ENCODE assay signal across 11 mouse cellular contexts in the genomic region with DNA sequence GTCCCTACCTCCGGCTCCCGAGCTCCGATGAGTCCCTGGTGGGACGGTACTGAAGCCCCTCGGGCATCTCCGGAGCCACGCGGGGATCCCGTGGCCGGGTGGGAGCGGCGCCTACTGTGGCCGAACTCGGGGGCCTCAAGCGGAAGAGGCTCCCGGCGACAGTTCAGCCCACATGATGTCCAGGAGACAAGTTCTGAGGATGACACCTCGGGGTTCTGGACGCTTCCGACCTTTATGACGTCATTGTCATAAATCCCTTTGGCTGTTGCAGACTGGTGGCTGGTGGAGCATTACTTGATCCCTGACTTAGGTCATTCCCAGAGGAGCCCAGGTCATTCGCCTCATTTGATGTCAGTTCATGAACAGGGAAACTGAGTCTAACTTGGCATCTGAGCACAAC. TPM values are rescaled to one million over a fixed set of nuclear protein-coding genes. Genes with fewer than 3 reads are reported as not detected.
DNase-seq lines count a peak whose midpoint lies in the region; ATAC-seq and TF ChIP-seq lines count a peak whose summit lies in the region.
"Had no signal": no experiment of that assay in that cellular context is flagged by ENCODE, and none has a peak within 500 bp of the region (broad histone marks: within the 10 kb centered on the region; RNA-seq: fewer than 3 reads in every experiment).

A gene (minus strand): TSS at position 122 of the 400 bp plus-strand sequence.

- peaks cover 69% of the 10 kb centered on the region for H3K4me1 ChIP-seq in forebrain, embryonic 10.5 days
- H3K4me1 ChIP-seq in intestine, embryonic 16.5 days (ENCODE audit: control insufficient read depth, insufficient read depth, low read length), result peaks cover 5% of the 10 kb centered on the region; the same call in 1 of the 2 replicates
- peaks cover 49% of the 10 kb centered on the region for H3K4me1 ChIP-seq in neural tube, embryonic 15.5 days

- no peak for DNase-seq in layer of hippocampus, adult 2 months (ENCODE audit: low spot score in 2 of 2)
- DNase-seq in layer of hippocampus, postnatal 14 days (ENCODE audit: low spot score in 2 of 2), result no peak
- no peak for DNase-seq in forebrain, embryonic 10.5 days (ENCODE audit: extremely low spot score, low spot score)
- DNase-seq in left cerebral cortex, adult 11 months (ENCODE audit: low spot score), result no peak
- DNase-seq in right cerebral cortex, postnatal 4 days, result no peak
- no peak for DNase-seq in kidney, postnatal 36 days
- DNase-seq: thymus, adult 2 months had no signal

- H3K27me3 ChIP-seq in forebrain, embryonic 10.5 days (ENCODE audit: poor library complexity, severe bottlenecking), result peaks cover 92% of the 10 kb centered on the region
- peaks cover 51% of the 10 kb centered on the region for H3K27me3 ChIP-seq in intestine, embryonic 16.5 days (replicated peaks; ENCODE audit: control insufficient read depth, insufficient read depth, low read length)
- peaks cover 34% of the 10 kb centered on the region for H3K27me3 ChIP-seq in neural tube, embryonic 15.5 days (replicated peaks)

- ATAC-seq in intestine, embryonic 16.5 days, result no peak
- ATAC-seq in neural tube, embryonic 15.5 days (ENCODE audit: low FRiP score), result no peak

- H3K9ac ChIP-seq in intestine, embryonic 16.5 days (ENCODE audit: low read depth, low read length), result peak within 1 kb of the TSS; percentile 37; the same call in 1 of the 2 replicates
- no peak within 1 kb of the TSS for H3K9ac ChIP-seq in neural tube, embryonic 15.5 days (replicated peaks)

- peaks cover 15% of the 10 kb centered on the region for H3K9me3 ChIP-seq in forebrain, embryonic 10.5 days
- H3K9me3 ChIP-seq in intestine, embryonic 16.5 days (ENCODE audit: control insufficient read depth, low read length), result no peaks in the 10 kb centered on the region
- no peaks in the 10 kb centered on the region for H3K9me3 ChIP-seq in neural tube, embryonic 15.5 days (replicated peaks)

- WGBS in forebrain, embryonic 10.5 days, result 67% methylated on average over 22 of the region's 22 CpGs
- WGBS in intestine, embryonic 16.5 days, result 59% methylated on average over 22 of the region's 22 CpGs
- 62% methylated on average over 22 of the region's 22 CpGs for WGBS in neural tube, embryonic 15.5 days

- peak within 1 kb of the TSS; percentile 50 for H3K4me2 ChIP-seq in intestine, embryonic 16.5 days (ENCODE audit: low read depth, low read length)
- H3K4me2 ChIP-seq in neural tube, embryonic 15.5 days, result peak within 1 kb of the TSS; percentile 51

- H3K27ac ChIP-seq in layer of hippocampus, adult 2 months, result 0 out of 2 replicates have a peak within 1 kb of the TSS, but pooled peaks have one; percentile 14
- H3K27ac ChIP-seq in forebrain, embryonic 10.5 days, result peak within 1 kb of the TSS; percentile 97
- H3K27ac ChIP-seq in intestine, embryonic 16.5 days (ENCODE audit: low read length), result no peak within 1 kb of the TSS
- H3K27ac ChIP-seq in neural tube, embryonic 15.5 days (replicated peaks), result no peak within 1 kb of the TSS

- no peaks in the 10 kb centered on the region for H3K36me3 ChIP-seq in forebrain, embryonic 10.5 days (replicated peaks)
- H3K36me3 ChIP-seq in intestine, embryonic 16.5 days (ENCODE audit: control insufficient read depth, insufficient read depth, low read length), result no peaks in the 10 kb centered on the region
- H3K36me3 ChIP-seq in neural tube, embryonic 15.5 days, result no peaks in the 10 kb centered on the region

- no peak within 1 kb of the TSS for H3K4me3 ChIP-seq in layer of hippocampus, adult 2 months
- peak within 1 kb of the TSS; percentile 38 for H3K4me3 ChIP-seq in forebrain, embryonic 10.5 days
- peak within 1 kb of the TSS; percentile 36 for H3K4me3 ChIP-seq in intestine, embryonic 16.5 days (ENCODE audit: low read length)
- H3K4me3 ChIP-seq in neural tube, embryonic 15.5 days (replicated peaks), result peak within 1 kb of the TSS; percentile 26

- no peak for TF ChIP-seq CTCF in layer of hippocampus, adult 2 months (conservative IDR thresholded peaks at IDR 0.05)

RNA-seq across cellular contexts. Expression of the gene that starts here (rescaled TPM):
- not detected for total RNA-seq in layer of hippocampus, adult 2 months (2021)
- not detected for total RNA-seq in layer of hippocampus, postnatal 14 days (2021)
- not detected in 2 replicates for polyA plus RNA-seq in forebrain, embryonic 10.5 days (2016; fragmentation: Nextera tagmentation; extraction: Ambion mirVana)
- not detected in 2 replicates for polyA plus RNA-seq in intestine, embryonic 16.5 days (2015; fragmentation: Nextera tagmentation; extraction: Ambion mirVana)
- not detected in 2 replicates for polyA plus RNA-seq in neural tube, embryonic 15.5 days (2015; fragmentation: Nextera tagmentation; extraction: Ambion mirVana)
- total RNA-seq: layer of hippocampus, adult 8-10 months; monocyte, adult 5-6 weeks had no signal

Comparison
In these comparisons a context has a peak if more than half of its experiments do, and no peak if none do; other contexts are left out.
1. H3K27ac ChIP-seq: peak in layer of hippocampus, adult 2 months (single experiment) and forebrain, embryonic 10.5 days (single experiment); none in intestine, embryonic 16.5 days (single experiment) and neural tube, embryonic 15.5 days (single experiment).